Mouse (Mus musculus): ENCODE measurements around the gene Gm20604.

Gene Gm20604

GRCm38 (mm10) chr12:102725146-102725545 is 33.3 kb downstream of the Gm20604 start:
- CTCF ChIA-PET, result interaction anchor here (0.6 to 7.5 kb wide), 6 partner anchors 10 to 220 kb away, joined by 3 to 68 read pairs (median 4); no protein-coding TSS in a partner anchor
- POLR2A ChIA-PET, result interaction anchor here in 3 of 4 experiments (0.6 to 32.5 kb wide), 11 partner anchors 11 to 767 kb away, joined by 3 to 1125 read pairs (median 11); partner anchors contain the start of genes Golga5 (in 2 of the 3), Itpk1 (in 2 of the 3), Moap1 (in 2 of the 3) and Tmem251 (in 2 of the 3)

DNA sequence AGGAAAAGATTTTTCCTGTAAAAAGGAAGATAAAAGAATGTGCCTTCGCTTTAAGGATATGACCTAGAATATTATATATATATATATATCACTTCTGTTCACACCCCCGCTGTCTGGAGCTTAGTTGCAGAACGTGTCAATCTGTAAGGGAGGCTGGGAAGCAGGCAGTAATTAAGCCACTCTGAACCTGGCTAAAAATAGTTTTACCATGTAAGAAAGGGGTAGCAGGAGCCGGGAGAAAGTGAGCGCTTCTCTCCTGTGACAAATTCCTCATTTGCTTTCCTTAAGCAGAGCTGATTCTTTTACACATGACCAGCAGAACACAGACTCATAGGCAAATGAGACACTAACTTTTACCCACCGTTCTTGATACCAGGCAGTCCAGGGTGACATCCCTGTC is 34.6 kb downstream of the Gm20604 start:
- POLR2A ChIA-PET, result interaction anchor here in 3 of 4 experiments (1.2 to 32.5 kb wide), 9 partner anchors 8 to 255 kb away, joined by 3 to 1125 read pairs (median 17); partner anchors contain the start of genes Itpk1 (in 2 of the 3), Gm28051 (in 1 of the 3), Gon7 (in 1 of the 3) and Moap1 (in 1 of the 3)
- CTCF ChIA-PET, result interaction anchor here in 2 of 4 experiments (0.7 to 8.2 kb wide), 8 partner anchors 9 to 255 kb away, joined by 3 to 68 read pairs (median 10); partner anchors contain the start of genes Itpk1 (in 2 of the 2) and Golga5 (in 1 of the 2)

GRCm38 (mm10) chr12:102722966-102723365 is 35.5 kb downstream of the Gm20604 start:
- CTCF ChIA-PET, result interaction anchor here in 3 of 4 experiments (0.7 to 8.2 kb wide), 18 partner anchors 7 to 254 kb away, joined by 3 to 68 read pairs (median 6); partner anchors contain the start of genes Itpk1 (in 3 of the 3) and Golga5 (in 1 of the 3)
- POLR2A ChIA-PET, result interaction anchor here in 3 of 4 experiments (0.5 to 33.8 kb wide), 14 partner anchors 2 to 284 kb away, joined by 3 to 1125 read pairs (median 8); partner anchors contain the start of genes Itpk1 (in 2 of the 3), Moap1 (in 2 of the 3), Tmem251 (in 2 of the 3) and Lgmn (in 1 of the 3)

GRCm38 (mm10) chr12:102722451-102722850 is 36.0 kb downstream of the Gm20604 start:
- POLR2A ChIA-PET, result interaction anchor here (0.5 to 33.8 kb wide), 21 partner anchors 3 to 757 kb away, joined by 3 to 1125 read pairs (median 4); partner anchors contain the start of genes Itpk1 (in 2 of the 4), Moap1 (in 2 of the 4), Tmem251 (in 2 of the 4) and Chga (in 1 of the 4)
- CTCF ChIA-PET, result interaction anchor here (0.5 to 8.2 kb wide), 21 partner anchors 8 to 223 kb away, joined by 3 to 68 read pairs (median 5); partner anchors contain the start of genes Itpk1 (in 3 of the 4), Moap1 (in 1 of the 4) and Tmem251 (in 1 of the 4)

GRCm38 (mm10) chr12:102719552-102720315 is 38.7 kb downstream of the Gm20604 start:
- ChIA-PET CTCF (interaction anchor here (0.5 to 8.2 kb wide), 62 partner anchors 9 to 1900 kb away, joined by 3 to 68 read pairs (median 4); partner anchors contain the start of genes Itpk1 (in 2 of the 4), Golga5 (in 1 of the 4), Moap1 (in 1 of the 4) and Tmem251 (in 1 of the 4)), POLR2A (interaction anchor here (0.6 to 33.8 kb wide), 29 partner anchors 5 to 371 kb away, joined by 3 to 1125 read pairs (median 4); partner anchors contain the start of genes Itpk1 (in 3 of the 4), Moap1 (in 2 of the 4), Tmem251 (in 2 of the 4) and Gm28051 (in 1 of the 4))

GRCm38 (mm10) chr12:102714654-102715395 is 43.6 kb downstream of the Gm20604 start:
- POLR2A ChIA-PET, result interaction anchor here (0.6 to 33.8 kb wide), 39 partner anchors 8 to 850 kb away, joined by 3 to 1125 read pairs (median 5); partner anchors contain the start of genes Itpk1 (in 3 of the 4), Golga5 (in 2 of the 4), Gm28051 (in 1 of the 4) and Gon7 (in 1 of the 4)
- CTCF ChIA-PET, result interaction anchor here (0.6 to 3.1 kb wide), 22 partner anchors 8 to 802 kb away, joined by 3 to 38 read pairs (median 5); partner anchors contain the start of genes Itpk1 (in 3 of the 4), Moap1 (in 1 of the 4), Tmem251 (in 1 of the 4) and Trip11 (in 1 of the 4)

DNA sequence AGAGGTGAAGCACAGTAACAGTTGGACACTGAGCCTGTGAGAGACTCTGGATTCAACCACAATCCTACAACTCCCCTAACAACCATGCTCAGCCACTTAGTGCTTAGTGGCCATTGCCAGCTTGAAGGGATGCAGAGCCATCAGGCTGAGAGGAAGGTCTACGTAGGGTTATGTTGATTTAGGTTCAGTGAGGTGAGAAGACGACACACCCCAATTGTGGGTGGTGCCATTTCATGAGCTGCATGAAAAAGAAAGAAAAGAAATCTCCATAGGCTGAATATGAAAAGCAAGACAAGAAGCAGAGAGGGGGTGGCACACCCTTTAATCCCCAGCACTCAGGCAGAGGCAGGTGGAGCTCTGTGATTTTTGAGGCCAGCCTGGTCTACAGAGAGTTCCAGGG is 44.4 kb downstream of the Gm20604 start:
- ChIA-PET CTCF (interaction anchor here (0.6 to 3.1 kb wide), 25 partner anchors 8 to 801 kb away, joined by 3 to 38 read pairs (median 4); partner anchors contain the start of genes Itpk1 (in 4 of the 4), Moap1 (in 1 of the 4), Tmem251 (in 1 of the 4) and Trip11 (in 1 of the 4)), POLR2A (interaction anchor here (0.6 to 33.8 kb wide), 40 partner anchors 8 to 851 kb away, joined by 3 to 1125 read pairs (median 5); partner anchors contain the start of genes Itpk1 (in 3 of the 4), Golga5 (in 2 of the 4), Gm28051 (in 1 of the 4) and Gon7 (in 1 of the 4))

DNA sequence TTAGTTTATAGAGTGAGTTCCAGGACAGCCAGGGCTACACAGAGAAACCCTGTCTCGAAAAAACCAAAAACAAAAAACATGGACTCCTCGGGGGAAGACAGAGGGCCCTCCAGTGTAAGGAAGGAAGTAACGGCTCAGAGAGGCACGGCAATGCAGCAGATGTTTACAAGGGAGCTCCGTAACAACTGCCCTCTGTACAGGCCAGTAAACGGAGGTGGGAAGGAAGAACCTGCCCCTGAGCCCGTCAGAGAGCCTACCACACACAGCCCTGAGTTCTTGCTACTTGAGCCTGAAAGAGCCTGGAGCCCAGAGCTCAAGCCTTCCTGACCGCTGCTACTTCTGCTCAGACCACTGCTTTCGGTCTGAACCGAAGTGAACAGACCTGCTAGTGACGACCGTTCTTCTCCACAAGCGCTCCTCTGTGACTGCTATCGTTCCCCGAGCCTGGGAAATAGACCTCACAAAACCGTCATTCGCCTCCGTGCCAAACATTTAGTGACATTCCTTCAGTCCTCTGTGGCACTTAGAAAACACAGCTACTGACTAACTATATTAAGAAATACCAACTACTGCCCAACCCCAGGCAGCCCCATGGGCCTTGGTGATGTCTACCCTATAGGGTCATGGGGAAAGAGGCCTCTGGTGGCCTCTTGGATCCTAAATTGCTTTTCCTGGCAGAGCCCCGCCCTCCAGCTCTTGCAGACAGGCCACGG is 45.2 kb downstream of the Gm20604 start:
- POLR2A ChIA-PET, result interaction anchor here in 3 of 4 experiments (0.6 to 33.8 kb wide), 37 partner anchors 7 to 273 kb away, joined by 3 to 1125 read pairs (median 4); partner anchors contain the start of genes Itpk1 (in 3 of the 3), Gm28051 (in 2 of the 3), Gon7 (in 2 of the 3) and Moap1 (in 2 of the 3)
- CTCF ChIA-PET, result interaction anchor here (0.6 to 3.1 kb wide), 18 partner anchors 8 to 214 kb away, joined by 3 to 38 read pairs (median 4); partner anchors contain the start of genes Itpk1 (in 4 of the 4), Moap1 (in 1 of the 4) and Tmem251 (in 1 of the 4)

- ChIA-PET POLR2A (interaction anchor here in 2 of 4 experiments (0.5 to 33.8 kb wide), 11 partner anchors 5 to 143 kb away, joined by 3 to 1125 read pairs (median 6); partner anchors contain the start of genes Itpk1 (in 2 of the 2), Gm28051 (in 1 of the 2), Gon7 (in 1 of the 2) and Moap1 (in 1 of the 2)), CTCF (interaction anchor here in 3 of 4 experiments (0.6 to 1.0 kb wide), 3 partner anchors 8 to 155 kb away, joined by 3 read pairs; no protein-coding TSS in a partner anchor)
Observed at GRCm38 (mm10) chr12:102710851-102711375, 47.6 kb downstream of the Gm20604 start.

DNA sequence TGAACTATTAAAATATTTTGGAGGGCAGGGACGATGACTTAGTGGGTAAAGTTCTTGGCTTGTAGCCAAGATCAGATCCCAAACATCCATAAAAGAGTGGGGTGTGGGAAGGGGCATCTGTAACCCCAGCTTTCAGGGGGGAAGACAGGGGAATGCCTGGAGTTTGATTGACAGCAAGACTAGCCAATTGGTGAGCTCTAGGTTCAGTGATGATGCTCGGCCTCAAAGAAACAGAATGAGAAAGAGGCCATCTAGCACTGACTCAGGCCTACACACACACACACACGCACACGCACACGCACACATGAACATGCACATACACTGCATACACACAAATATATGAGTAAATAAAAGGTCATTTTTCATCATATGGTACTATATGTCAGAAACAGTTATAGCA is 48.6 kb downstream of the Gm20604 start:
- POLR2A ChIA-PET, result interaction anchor here in 2 of 4 experiments (0.8 to 33.8 kb wide), 9 partner anchors 4 to 142 kb away, joined by 3 to 1125 read pairs (median 5); partner anchors contain the start of genes Moap1 (in 2 of the 2), Tmem251 (in 2 of the 2), Gm28051 (in 1 of the 2) and Gon7 (in 1 of the 2)
- CTCF ChIA-PET, result interaction anchor here in 2 of 4 experiments (0.6 to 6.0 kb wide), 5 partner anchors 9 to 174 kb away, joined by 3 to 58 read pairs (median 3); no protein-coding TSS in a partner anchor

GRCm38 (mm10) chr12:102708220-102708619 is 50.3 kb downstream of the Gm20604 start:
- ChIA-PET CTCF (interaction anchor here in 3 of 4 experiments (0.6 to 6.0 kb wide), 12 partner anchors 11 to 208 kb away, joined by 3 to 58 read pairs (median 6); no protein-coding TSS in a partner anchor), POLR2A (interaction anchor here in 3 of 4 experiments (0.6 to 33.8 kb wide), 22 partner anchors 9 to 316 kb away, joined by 3 to 1125 read pairs (median 3); partner anchors contain the start of genes Moap1 (in 2 of the 3), Tmem251 (in 2 of the 3), Gm28051 (in 1 of the 3) and Gon7 (in 1 of the 3))

- CTCF ChIA-PET, result interaction anchor here in 3 of 4 experiments (0.5 to 6.0 kb wide), 7 partner anchors 12 to 207 kb away, joined by 3 to 58 read pairs (median 7); no protein-coding TSS in a partner anchor
- POLR2A ChIA-PET, result interaction anchor here in 2 of 4 experiments (0.8 to 33.8 kb wide), 24 partner anchors 9 to 1672 kb away, joined by 3 to 1125 read pairs (median 5); partner anchors contain the start of genes Moap1 (in 2 of the 2), Tmem251 (in 2 of the 2), Gm28051 (in 1 of the 2) and Gon7 (in 1 of the 2)
Observed at GRCm38 (mm10) chr12:102706833-102707463, 51.5 kb downstream of the Gm20604 start.

DNA sequence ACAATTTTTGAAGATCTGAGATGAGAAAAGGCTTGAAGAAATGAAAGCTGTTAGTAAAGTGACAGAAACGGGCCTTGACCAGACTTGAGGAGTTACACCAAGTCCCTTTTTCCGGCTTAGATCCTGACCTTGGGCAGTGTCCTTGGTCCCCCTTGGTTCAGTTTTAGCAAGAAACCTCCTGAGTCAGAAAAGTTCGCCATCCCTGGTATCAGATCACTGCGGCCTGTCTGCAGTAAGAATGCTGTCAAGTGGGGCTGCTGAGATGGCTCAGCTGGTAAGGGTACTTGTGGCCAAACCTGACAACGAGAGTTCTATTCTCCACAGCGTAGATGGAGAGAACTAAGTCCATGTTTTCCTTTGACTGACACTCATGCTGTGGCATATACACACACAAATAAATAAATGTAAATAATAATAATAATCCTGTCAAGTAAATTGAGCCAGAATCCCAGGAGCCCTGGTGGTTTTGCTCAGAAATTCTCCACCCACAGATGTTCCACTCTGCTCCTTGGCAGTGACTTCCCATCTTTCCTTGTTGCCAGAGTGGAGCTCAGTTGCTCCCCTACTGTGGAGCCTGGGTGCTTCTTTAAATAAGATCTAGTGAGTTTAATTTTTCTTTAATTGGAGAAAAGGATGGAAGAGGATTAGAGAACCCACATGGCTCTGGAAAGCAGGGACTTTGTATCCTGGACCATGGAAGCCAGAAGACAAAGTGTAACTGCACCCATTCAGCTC is 52.4 kb downstream of the Gm20604 start:
- POLR2A ChIA-PET, result interaction anchor here in 3 of 4 experiments (0.6 to 33.8 kb wide), 30 partner anchors 8 to 618 kb away, joined by 3 to 1125 read pairs (median 5); partner anchors contain the start of genes Moap1 (in 2 of the 3), Tmem251 (in 2 of the 3), Gm28051 (in 1 of the 3) and Gon7 (in 1 of the 3)
- CTCF ChIA-PET, result interaction anchor here (0.5 to 6.0 kb wide), 17 partner anchors 8 to 206 kb away, joined by 3 to 58 read pairs (median 7); partner anchors contain the start of genes Gm28051 (in 1 of the 4), Gon7 (in 1 of the 4), Moap1 (in 1 of the 4) and Tmem251 (in 1 of the 4)

Data from embryonic stem cell, embryonic (primary cell).